Mouse (Mus musculus): Measurements from ENCODE around the gene Mrps6.

Gene Mrps6

GRCm38 (mm10) chr16:92120899-92121531 is 62.9 kb downstream of the Mrps6 start:
- no peak for DNase-seq (ENCODE audit: low read depth)

- DNase-seq (ENCODE audit: low read depth), result no peak
These were observed 69.2 kb downstream of the Mrps6 start for GRCm38 (mm10) chr16:92127226-92127625.

GRCm38 (mm10) chr16:92127666-92128065 is 69.6 kb downstream of the Mrps6 start:
- DNase-seq (ENCODE audit: low read depth), result no peak

- no peak for DNase-seq (ENCODE audit: low read depth)
These were observed 71.8 kb downstream of the Mrps6 start for GRCm38 (mm10) chr16:92129843-92130242.

- no peak for DNase-seq (ENCODE audit: low read depth)
These were observed 74.4 kb downstream of the Mrps6 start for GRCm38 (mm10) chr16:92132511-92132910.

GRCm38 (mm10) chr16:92134148-92134764 is 76.2 kb downstream of the Mrps6 start:
- DNase-seq (ENCODE audit: low read depth), result no peak

- no peak for DNase-seq (ENCODE audit: low read depth)
These were observed 78.2 kb downstream of the Mrps6 start for GRCm38 (mm10) chr16:92136275-92136674.

GRCm38 (mm10) chr16:92139386-92140261 is 81.6 kb downstream of the Mrps6 start:
- DNase-seq (ENCODE audit: low read depth), result no peak

- DNase-seq (ENCODE audit: low read depth), result no peak
These were observed 82.3 kb downstream of the Mrps6 start for GRCm38 (mm10) chr16:92140328-92140727.

GRCm38 (mm10) chr16:92141021-92141420 is 83.0 kb downstream of the Mrps6 start:
- no peak for DNase-seq (ENCODE audit: low read depth)

- DNase-seq (ENCODE audit: low read depth), result no peak
These were observed 84.4 kb downstream of the Mrps6 start for GRCm38 (mm10) chr16:92142426-92143012.

GRCm38 (mm10) chr16:92147631-92148366 is 89.7 kb downstream of the Mrps6 start:
- no peak for DNase-seq (ENCODE audit: low read depth)

- no peak for DNase-seq (ENCODE audit: low read depth)
These were observed 90.3 kb downstream of the Mrps6 start for GRCm38 (mm10) chr16:92148367-92148728.

- DNase-seq (ENCODE audit: low read depth), result no peak
These were observed 92.9 kb downstream of the Mrps6 start for GRCm38 (mm10) chr16:92150975-92151374.

GRCm38 (mm10) chr16:92158021-92158455 is 100.0 kb downstream of the Mrps6 start:
- DNase-seq (ENCODE audit: low read depth), result no peak

- no peak for DNase-seq (ENCODE audit: low read depth)
These were observed 100.5 kb downstream of the Mrps6 start for GRCm38 (mm10) chr16:92158461-92159091.

- no peak for DNase-seq (ENCODE audit: low read depth)
These were observed 101.0 kb downstream of the Mrps6 start for GRCm38 (mm10) chr16:92159114-92159513.
